ENCODE assay signal across 8 mouse cellular contexts in the genomic region with DNA sequence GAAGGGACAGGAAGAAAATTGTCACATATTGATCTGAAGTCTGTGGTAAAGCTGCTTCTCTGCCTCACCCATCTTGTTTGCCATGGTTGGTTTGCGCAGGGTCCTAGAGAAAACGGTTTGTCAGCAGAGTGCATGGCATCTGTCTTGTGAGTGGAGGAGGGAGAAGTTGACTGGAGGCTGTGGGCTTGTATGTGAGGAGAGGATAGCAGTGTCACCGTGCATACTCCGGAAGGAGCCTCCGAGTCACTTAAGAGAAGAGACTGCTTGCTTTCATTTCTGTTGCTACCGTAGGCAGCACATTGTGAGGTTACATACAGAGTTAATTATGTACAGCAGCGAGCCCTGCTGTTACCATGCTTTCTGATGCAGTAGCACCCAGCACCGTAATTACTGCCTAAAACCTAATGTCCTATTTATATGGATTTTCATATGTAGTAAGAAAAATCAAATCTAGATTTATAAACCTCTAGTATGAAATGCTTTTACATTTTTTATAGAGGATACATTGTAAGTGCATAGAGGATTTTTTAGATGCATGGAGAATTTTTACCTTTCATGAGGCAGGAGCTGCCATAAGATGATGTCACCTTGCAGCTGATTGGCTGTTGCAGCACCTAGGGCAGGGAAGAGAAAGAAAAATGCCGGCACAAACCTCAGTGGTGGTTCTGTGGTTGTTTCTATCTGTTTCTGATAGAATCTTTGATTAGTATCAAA.
DNase-seq lines count a peak whose midpoint lies in the region; ATAC-seq and TF ChIP-seq lines count a peak whose summit lies in the region.

No protein-coding gene starts in this region.

- H3K36me3 ChIP-seq in forebrain, embryonic 11.5 days (ENCODE audit: control insufficient read depth, insufficient read depth, low read length), result no peaks in the 10 kb centered on the region; the same call in 1 of the 2 replicates
- peaks cover 3% of the 10 kb centered on the region; the same call in 1 of the 2 replicates for H3K36me3 ChIP-seq in limb, embryonic 14.5 days (ENCODE audit: control insufficient read depth, insufficient read depth, low read length)

- peak overlapping the region; percentile 26 for H3K4me3 ChIP-seq in bone marrow, adult 2 months (replicated peaks; ENCODE audit: control insufficient read depth, low read depth, low read length)
- H3K4me3 ChIP-seq in forebrain, embryonic 11.5 days (ENCODE audit: low read depth, low read length), result peak overlapping the region; percentile 11; the same call in 1 of the 2 replicates
- H3K4me3 ChIP-seq in limb, embryonic 14.5 days (replicated peaks; ENCODE audit: low read length), result peak overlapping the region; percentile 18

- no peaks in the 10 kb centered on the region; the same call in 1 of the 2 replicates for H3K4me1 ChIP-seq in bone marrow, adult 2 months (ENCODE audit: control insufficient read depth, insufficient read depth, low read length)
- H3K4me1 ChIP-seq in forebrain, embryonic 11.5 days (replicated peaks; ENCODE audit: control insufficient read depth, insufficient read depth, low read length), result no peaks in the 10 kb centered on the region
- H3K4me1 ChIP-seq in limb, embryonic 14.5 days (ENCODE audit: control insufficient read depth, insufficient read depth, low read length), result 0 out of 2 replicates have a peak, but pooled peaks cover 2% of the 10 kb centered on the region

- H3K9ac ChIP-seq in forebrain, embryonic 11.5 days (ENCODE audit: low read length), result peak overlapping the region; percentile 17; the same call in 1 of the 2 replicates
- H3K9ac ChIP-seq in limb, embryonic 14.5 days (ENCODE audit: low read depth, low read length, severe bottlenecking), result peak overlapping the region; percentile 25; the same call in 1 of the 2 replicates

- H3K9me3 ChIP-seq in forebrain, embryonic 11.5 days (ENCODE audit: control insufficient read depth, low read length), result no peaks in the 10 kb centered on the region
- no peaks in the 10 kb centered on the region for H3K9me3 ChIP-seq in limb, embryonic 14.5 days (ENCODE audit: control insufficient read depth, low read length)

- WGBS in bone marrow, adult 2 months, result 56% methylated on average over 9 of the region's 9 CpGs
- 42% methylated on average over 9 of the region's 9 CpGs for WGBS in forebrain, embryonic 11.5 days
- WGBS in limb, embryonic 14.5 days, result 37% methylated on average over 9 of the region's 9 CpGs

- H3K4me2 ChIP-seq in forebrain, embryonic 11.5 days (ENCODE audit: low read depth, low read length, severe bottlenecking), result peak overlapping the region; percentile 13; the same call in 1 of the 2 replicates
- peak overlapping the region; percentile 44 for H3K4me2 ChIP-seq in limb, embryonic 14.5 days (replicated peaks; ENCODE audit: low read depth, low read length, severe bottlenecking)

- DNase-seq in adrenal gland, postnatal 14 days, result peak; percentile 47
- no peak for DNase-seq in adrenal gland, adult 8-10 months
- DNase-seq in forebrain, embryonic 11.5 days (ENCODE audit: low spot score), result no peak
- peak; percentile 69 for DNase-seq in induced T-regulatory cell, adult 2 months (ENCODE audit: low read depth)
- peak; percentile 13 for DNase-seq in limb, embryonic 14.5 days (ENCODE audit: low spot score)
- no peak for DNase-seq in urinary bladder, postnatal 36 days (ENCODE audit: low spot score in 2 of 2)

- ATAC-seq in forebrain, embryonic 11.5 days (replicated peaks; ENCODE audit: low FRiP score), result peak; percentile 71; the same call in 1 of the 2 replicates
- peak; percentile 74 for ATAC-seq in limb, embryonic 14.5 days (ENCODE audit: low FRiP score, low read depth)
- ATAC-seq in neutrophil, adult 5-6 weeks (ENCODE audit: extremely low read depth, insufficient number of reproducible peaks, low FRiP score, poor library complexity, severe bottlenecking), result peak; percentile 33; the same call in 1 of the 2 replicates

- TF ChIP-seq CTCF in bone marrow, adult 2 months (IDR thresholded peaks at IDR 0.05; ENCODE audit: control insufficient read depth, insufficient read depth, low read length), result no peak

- no peak for TF ChIP-seq POLR2A in bone marrow, adult 2 months (IDR thresholded peaks at IDR 0.05; ENCODE audit: borderline replicate concordance, control insufficient read depth, low read depth, low read length)
- TF ChIP-seq POLR2A in limb, embryonic 14.5 days (IDR thresholded peaks at IDR 0.05; ENCODE audit: borderline replicate concordance, extremely low read depth, insufficient read depth, insufficient read length), result no peak

- H3K27me3 ChIP-seq in forebrain, embryonic 11.5 days (ENCODE audit: control insufficient read depth, insufficient read depth, low read length), result no peaks in the 10 kb centered on the region
- H3K27me3 ChIP-seq in limb, embryonic 14.5 days (ENCODE audit: control insufficient read depth, insufficient read depth, low read length), result no peaks in the 10 kb centered on the region

- no peak overlapping the region for H3K27ac ChIP-seq in bone marrow, adult 2 months (ENCODE audit: control insufficient read depth, insufficient read depth, low read depth, low read length, poor library complexity)
- H3K27ac ChIP-seq in forebrain, embryonic 11.5 days (ENCODE audit: low read depth, low read length), result peak overlapping the region; percentile 37; the same call in 1 of the 2 replicates
- no peak overlapping the region for H3K27ac ChIP-seq in limb, embryonic 14.5 days (replicated peaks; ENCODE audit: low read depth, low read length)

Comparison
In these comparisons a context has a peak if more than half of its experiments do, and no peak if none do; other contexts are left out.
1. DNase-seq: peak in adrenal gland, postnatal 14 days (single experiment), induced T-regulatory cell, adult 2 months (single experiment) and limb, embryonic 14.5 days (single experiment); none in adrenal gland, adult 8-10 months (single experiment), forebrain, embryonic 11.5 days (single experiment) and urinary bladder, postnatal 36 days (0 of 2).
2. Peak in every context shown above with its lines, with median percentiles within 50 percentile points of each other: H3K4me3 ChIP-seq and ATAC-seq.